Mouse (Mus musculus) hindbrain, embryonic 14.5 days (tissue): ENCODE data around the gene Tmem139. TPM values are rescaled to one million over a fixed set of nuclear protein-coding genes. Genes with fewer than 3 reads are reported as not detected.

Experiments used
- ATAC-seq: fragments of 200-750 bp; cut with Nextera tagmentation; 2 replicates; pipeline ENCODE4 v1.8.0; 2017; ENCODE audit warnings: moderate number of reproducible peaks, mild to moderate bottlenecking, moderate TSS enrichment, moderate library complexity; ENCODE audit not compliant: low FRiP score
- DNase-seq: peaks from one replicate; pipeline ENCODE4 v3.0.0-alpha.2; 2015; ENCODE audit warnings: low spot score
- H3K27ac ChIP-seq: fragments of 300-500 bp; sonication (generic); 2 replicates; pipeline ENCODE4 v1.5.1; 2014; ENCODE audit warnings: mild to moderate bottlenecking, moderate library complexity
- H3K27me3 ChIP-seq: fragments of 300-500 bp; sonication (generic); 2 replicates; pipeline ENCODE4 v1.6.1; 2014; ENCODE audit warnings: mild to moderate bottlenecking, low read length, mixed read lengths; ENCODE audit not compliant: control insufficient read depth, insufficient read depth
- H3K36me3 ChIP-seq: fragments of 300-500 bp; sonication (generic); replicated peaks from 2 replicates; pipeline ENCODE4 v1.6.1; 2014; ENCODE audit not compliant: control insufficient read depth, insufficient read depth
- H3K4me1 ChIP-seq: fragments of 300-500 bp; sonication (generic); replicated peaks from 2 replicates; pipeline ENCODE4 v1.6.1; 2014; ENCODE audit warnings: antibody characterized with exemption, low read length, mixed read lengths; ENCODE audit not compliant: control insufficient read depth, insufficient read depth
- H3K4me2 ChIP-seq: fragments of 300-500 bp; sonication (generic); replicated peaks from 2 replicates; pipeline ENCODE4 v1.6.1; 2014; ENCODE audit warnings: mild to moderate bottlenecking, moderate library complexity
- H3K4me3 ChIP-seq: fragments of 300-500 bp; sonication (generic); replicated peaks from 2 replicates; pipeline ENCODE4 v1.5.1; 2014; ENCODE audit warnings: mild to moderate bottlenecking, low read length
- H3K9ac ChIP-seq: fragments of 300-500 bp; sonication (generic); 2 replicates; pipeline ENCODE4 v1.6.1; 2014
- H3K9me3 ChIP-seq: fragments of 300-500 bp; sonication (generic); 2 replicates; pipeline ENCODE4 v1.6.1; 2016; ENCODE audit warnings: low read length; ENCODE audit not compliant: control insufficient read depth
- whole genome bisulfite sequencing: fragments of 180-500 bp; shearing (Covaris S2); extraction: QIAGEN DNeasy Blood & Tissue Kit; methylation state at CpG from one replicate; pipeline ENCODE4 v1.1.7; 2014; 5-methylcytosine and 5-hydroxymethylcytosine counted together
- polyA plus RNA-seq: library from polyadenylated mRNA; unstranded; fragments of >200 nt; fragmentation: Nextera tagmentation; extraction: Ambion mirVana; gene quantifications from 2 replicates; pipeline ENCODE4 v1.2.1, GENCODE M21; 2014

The Tmem139 gene
- polyA plus RNA-seq, 1 experiment from 2014 or later, result not detected

DNA sequence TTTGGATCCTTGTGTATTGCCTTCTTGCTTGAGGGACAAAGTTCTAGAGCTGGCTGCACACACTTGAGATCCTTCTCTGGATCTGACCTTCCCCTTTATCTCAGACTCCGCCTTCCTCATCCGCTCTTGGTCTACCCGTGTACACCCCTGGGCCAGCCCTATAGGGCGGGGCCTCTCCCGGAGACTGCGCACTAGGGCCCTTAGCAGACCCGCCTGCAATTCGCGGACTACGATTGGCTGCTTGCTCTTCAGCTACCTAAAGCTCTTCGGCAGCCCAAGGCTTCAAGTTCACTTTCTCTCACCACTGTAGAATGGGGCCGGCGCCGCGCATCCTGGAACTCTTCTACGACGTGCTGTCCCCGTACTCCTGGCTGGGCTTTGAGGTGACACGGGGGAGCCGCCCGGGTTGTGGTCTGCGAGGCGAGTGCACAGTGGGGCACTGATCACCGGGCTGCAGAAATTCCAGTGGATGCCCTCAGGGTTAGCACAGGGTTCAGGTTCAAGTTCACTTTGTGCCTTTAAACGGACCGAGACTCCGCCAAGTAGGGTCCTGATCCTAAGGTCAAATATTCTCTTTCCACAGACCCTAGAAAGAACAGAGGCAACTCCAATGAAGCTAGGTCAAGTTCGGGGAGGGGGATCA is 15.9 kb upstream of the Tmem139 start, which contains the start of gene Gstk1:
Gstk1 (plus strand) TSS at position 225 of the 643 bp plus-strand sequence.
- Histone ChIP-seq H3K9ac (peak within 1 kb of the TSS; percentile 46), H3K27me3 (no peaks in the 10 kb centered on the region), H3K4me1 (no peaks in the 10 kb centered on the region), H3K9me3 (no peaks in the 10 kb centered on the region), H3K36me3 (no peaks in the 10 kb centered on the region), H3K27ac (no peak within 1 kb of the TSS), H3K4me2 (peak within 1 kb of the TSS; percentile 70), H3K4me3 (peak within 1 kb of the TSS; percentile 45)
- peak; percentile 99 for ATAC-seq
- peak; percentile 79 for DNase-seq
- 3% methylated on average over 28 of the region's 28 CpGs for WGBS

DNA sequence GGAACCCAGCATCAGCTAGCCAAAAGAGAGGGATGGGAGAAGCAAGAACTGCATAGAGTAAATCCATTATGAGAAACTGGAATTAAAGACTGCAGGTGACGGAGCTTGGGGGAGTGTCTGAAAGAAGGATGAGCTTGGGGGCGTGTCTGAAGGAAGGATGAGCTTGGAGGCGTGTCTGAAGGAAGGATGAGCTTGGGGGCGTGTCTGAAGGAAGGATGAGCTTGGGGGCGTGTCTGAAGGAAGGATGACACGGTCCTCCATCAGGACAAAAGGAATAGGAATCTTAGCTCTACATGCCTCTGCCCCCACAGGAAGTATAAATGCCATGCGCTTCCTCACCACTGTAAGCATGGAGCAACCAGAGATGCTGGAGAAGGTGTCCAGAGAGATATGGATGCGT is 14.6 kb upstream of the Tmem139 start:
- Histone ChIP-seq H3K4me2 (peak overlapping the region; percentile 37), H3K4me3 (peak overlapping the region; percentile 25), H3K4me1 (no peaks in the 10 kb centered on the region), H3K27ac (no peak overlapping the region), H3K36me3 (no peaks in the 10 kb centered on the region), H3K27me3 (no peaks in the 10 kb centered on the region), H3K9me3 (no peaks in the 10 kb centered on the region), H3K9ac (peak overlapping the region; percentile 18; the same call in 1 of the 2 replicates)
- no peak for DNase-seq
- peak; percentile 35; the same call in 1 of the 2 replicates for ATAC-seq
- WGBS, result 7% methylated on average over 8 of the region's 8 CpGs

DNA sequence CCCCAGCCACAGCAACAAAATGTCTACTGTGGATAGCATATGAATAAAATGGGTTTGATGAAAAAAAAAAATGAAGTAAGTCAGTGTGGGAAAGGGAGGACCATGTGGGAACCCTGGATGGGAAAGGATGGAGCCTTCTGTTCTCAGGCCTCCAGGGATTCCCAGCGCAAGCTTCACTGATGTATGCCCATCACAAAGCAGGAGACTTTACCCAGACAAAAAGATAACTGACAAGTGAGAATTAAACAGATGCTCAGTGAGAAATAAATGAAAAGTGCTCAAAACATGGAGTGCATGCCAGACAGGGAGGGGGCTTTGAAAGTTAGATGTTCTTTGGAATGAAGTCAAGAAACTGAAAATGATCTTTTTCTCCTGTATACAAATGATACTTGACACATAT is 13.8 kb upstream of the Tmem139 start:
- Histone ChIP-seq H3K4me3 (peak overlapping the region; percentile 25; the same call in 1 of the 2 replicates), H3K27me3 (no peaks in the 10 kb centered on the region), H3K36me3 (no peaks in the 10 kb centered on the region), H3K27ac (no peak overlapping the region), H3K4me1 (no peaks in the 10 kb centered on the region), H3K4me2 (peak overlapping the region; percentile 37), H3K9me3 (no peaks in the 10 kb centered on the region), H3K9ac (peak overlapping the region; percentile 18; the same call in 1 of the 2 replicates)
- DNase-seq, result no peak
- whole genome bisulfite sequencing, result 70% methylated on average over 1 of the region's 1 CpGs
- no peak for ATAC-seq

DNA sequence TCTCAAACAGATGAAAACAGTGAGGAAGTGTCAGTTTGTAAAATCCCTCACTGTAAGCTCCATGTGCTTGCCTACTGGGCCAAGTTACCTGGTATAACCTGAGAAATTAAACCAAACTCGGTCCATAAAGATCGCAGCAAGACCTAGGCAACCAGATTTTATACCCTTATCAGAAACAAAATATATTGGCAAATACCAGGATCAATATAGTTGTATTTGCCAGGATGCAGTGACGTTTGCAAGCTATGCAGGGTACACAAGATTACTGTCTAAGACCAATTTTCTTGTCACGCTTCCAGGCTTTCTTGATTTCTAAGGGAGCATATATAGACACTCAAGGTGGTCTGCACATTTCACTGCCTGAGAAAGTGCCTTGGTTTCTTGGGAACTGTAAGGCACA is 10.0 kb upstream of the Tmem139 start:
- ATAC-seq, result no peak
- WGBS, result 87% methylated on average over 4 of the region's 4 CpGs
- no peak overlapping the region for H3K27ac ChIP-seq
- H3K4me1 ChIP-seq, result no peaks in the 10 kb centered on the region
- no peak overlapping the region for H3K4me3 ChIP-seq
- no peaks in the 10 kb centered on the region for H3K27me3 ChIP-seq
- no peak overlapping the region for H3K4me2 ChIP-seq
- no peak overlapping the region for H3K9ac ChIP-seq
- H3K9me3 ChIP-seq, result no peaks in the 10 kb centered on the region
- DNase-seq, result no peak
- H3K36me3 ChIP-seq, result no peaks in the 10 kb centered on the region

DNA sequence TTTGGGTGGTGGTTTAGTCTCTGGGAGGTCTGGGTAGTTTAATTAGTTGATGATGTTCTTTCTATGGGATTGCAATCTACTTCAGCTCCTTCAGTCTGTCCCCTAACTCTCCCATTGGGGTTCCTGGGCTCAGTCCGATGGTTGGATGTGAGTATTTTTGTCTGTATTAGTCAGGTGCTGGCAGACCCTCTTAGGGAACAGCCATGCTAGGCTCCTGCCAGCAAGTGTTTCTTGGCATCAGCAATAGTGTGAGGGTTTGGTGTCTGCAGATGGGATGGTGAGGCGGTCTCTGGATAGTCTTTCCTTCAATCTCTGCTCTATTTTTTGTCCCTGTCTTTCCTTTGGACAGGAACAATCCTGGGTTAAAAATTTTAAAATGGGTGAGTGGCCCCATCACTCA is 8.7 kb upstream of the Tmem139 start:
- Histone ChIP-seq H3K9me3 (no peaks in the 10 kb centered on the region), H3K4me3 (no peak overlapping the region), H3K9ac (no peak overlapping the region), H3K27me3 (no peaks in the 10 kb centered on the region), H3K4me1 (no peaks in the 10 kb centered on the region), H3K4me2 (no peak overlapping the region), H3K27ac (no peak overlapping the region), H3K36me3 (no peaks in the 10 kb centered on the region)
- WGBS, result 82% methylated on average over 2 of the region's 2 CpGs
- DNase-seq (no peak), ATAC-seq (no peak)

DNA sequence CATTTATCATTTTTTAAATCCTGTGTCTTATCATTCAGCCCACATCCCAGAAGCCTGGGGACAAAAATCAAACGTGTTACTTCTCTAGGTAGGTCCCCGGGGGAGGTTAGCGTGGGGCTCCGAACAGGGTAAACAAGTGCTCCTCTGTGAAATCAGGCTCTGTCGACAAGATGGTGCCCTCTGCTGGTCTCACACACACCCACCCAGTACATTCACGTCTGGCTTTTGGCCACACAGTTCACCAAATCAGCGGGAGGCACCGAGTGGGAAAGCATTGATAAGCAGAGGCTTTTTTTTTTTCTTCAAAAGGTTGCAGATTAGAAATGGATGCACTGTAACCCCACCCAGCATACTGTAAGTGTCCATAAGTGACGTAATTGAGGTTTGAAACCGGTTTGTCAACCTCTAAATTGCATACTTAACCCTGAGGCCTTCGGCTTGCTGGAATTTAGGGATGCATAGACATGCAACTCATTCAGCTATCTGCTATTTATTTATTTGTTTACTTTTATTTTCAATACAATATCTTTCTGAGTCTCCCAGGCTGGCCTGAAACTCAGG is 4.4 kb upstream of the Tmem139 start:
- DNase-seq (peak; percentile 37), ATAC-seq (peak; percentile 73; the same call in 1 of the 2 replicates)
- Histone ChIP-seq H3K27me3 (no peaks in the 10 kb centered on the region), H3K27ac (no peak overlapping the region), H3K4me2 (no peak overlapping the region), H3K4me3 (no peak overlapping the region), H3K4me1 (no peaks in the 10 kb centered on the region), H3K9me3 (no peaks in the 10 kb centered on the region), H3K36me3 (no peaks in the 10 kb centered on the region), H3K9ac (no peak overlapping the region)
- WGBS, result 16% methylated on average over 11 of the region's 11 CpGs

DNA sequence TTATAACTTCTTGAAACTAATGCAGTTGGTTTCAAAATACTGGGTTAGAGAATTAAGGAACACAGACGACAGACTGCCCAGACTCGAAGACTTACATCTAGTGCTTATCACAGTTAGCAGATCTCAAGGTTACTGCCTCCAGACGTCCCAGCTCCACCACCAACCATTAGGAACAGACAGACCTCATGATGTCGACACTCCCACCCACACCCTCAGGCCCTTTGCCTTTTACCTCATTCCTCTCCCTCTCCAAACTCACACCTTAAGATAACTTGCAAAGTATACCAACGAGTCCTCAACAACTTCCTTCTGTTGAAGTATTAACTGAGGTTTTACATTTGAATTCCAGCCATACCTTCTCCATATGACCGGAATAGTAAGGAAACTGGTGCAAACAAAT is 1.3 kb upstream of the Tmem139 start:
- WGBS, result 74% methylated on average over 6 of the region's 6 CpGs

DNA sequence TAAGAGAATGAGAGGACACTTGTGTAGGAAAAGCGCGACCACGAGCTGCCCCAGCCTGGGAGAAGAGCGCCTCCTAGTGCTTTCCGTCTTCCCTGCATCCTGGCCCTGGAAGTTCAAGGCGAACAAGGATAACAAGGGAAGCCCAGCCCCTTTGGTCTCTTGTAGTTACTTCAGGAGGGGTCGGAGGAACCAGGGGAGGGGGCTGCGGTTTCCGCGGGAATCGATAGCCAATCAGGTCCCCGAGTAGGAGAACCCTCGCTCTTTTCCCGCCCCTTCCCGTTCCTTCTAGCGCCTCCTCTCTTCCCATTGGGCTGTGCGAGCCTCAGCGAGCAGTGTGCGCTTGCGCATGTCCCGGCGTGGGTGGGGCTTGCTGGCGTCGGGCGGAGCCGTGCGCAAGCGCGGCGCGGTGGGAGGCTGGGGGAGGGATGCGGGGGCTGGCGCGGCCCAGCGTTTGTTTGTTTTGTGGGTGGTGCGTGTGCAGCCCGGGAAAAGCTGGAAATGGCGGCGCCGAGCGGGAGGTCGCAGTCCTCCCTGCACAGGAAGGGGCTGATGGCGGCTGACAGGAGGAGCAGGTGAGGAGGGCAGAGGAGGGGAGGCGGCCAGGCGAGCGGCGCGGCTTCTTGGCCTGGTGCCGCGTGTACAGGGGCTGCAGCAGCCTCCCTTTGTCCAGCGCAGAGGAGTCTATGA is 3.0 kb downstream of the Tmem139 start, which contains the start of gene Casp2:
Casp2 (plus strand) TSS at position 360 of the 687 bp plus-strand sequence.
- ATAC-seq, result peak; percentile 100
- under 1% methylated on average over 50 of the region's 51 CpGs for WGBS

More for the DNA sequence above, 1.3 kb upstream of the Tmem139 start:
- Histone ChIP-seq H3K4me2 (no peak overlapping the region), H3K27me3 (no peaks in the 10 kb centered on the region), H3K9me3 (no peaks in the 10 kb centered on the region), H3K4me3 (no peak overlapping the region), H3K4me1 (no peaks in the 10 kb centered on the region), H3K9ac (no peak overlapping the region), H3K36me3 (no peaks in the 10 kb centered on the region), H3K27ac (no peak overlapping the region)
- DNase-seq (no peak), ATAC-seq (no peak)

More for the DNA sequence above, 3.0 kb downstream of the Tmem139 start, which contains the start of gene Casp2:
- Histone ChIP-seq H3K9ac (peak within 1 kb of the TSS; percentile 85), H3K27ac (peak within 1 kb of the TSS; percentile 89), H3K4me2 (peak within 1 kb of the TSS; percentile 85), H3K27me3 (no peaks in the 10 kb centered on the region), H3K9me3 (no peaks in the 10 kb centered on the region), H3K36me3 (peaks cover 26% of the 10 kb centered on the region), H3K4me1 (peaks cover 16% of the 10 kb centered on the region), H3K4me3 (peak within 1 kb of the TSS; percentile 73)
- peak; percentile 99 for DNase-seq
